Mouse (Mus musculus): ENCODE results near the gene Vipr2.
A peak's percentile ranks its signal among the peaks of the same experiment; 100 is the strongest.

Vipr2 gene

DNA sequence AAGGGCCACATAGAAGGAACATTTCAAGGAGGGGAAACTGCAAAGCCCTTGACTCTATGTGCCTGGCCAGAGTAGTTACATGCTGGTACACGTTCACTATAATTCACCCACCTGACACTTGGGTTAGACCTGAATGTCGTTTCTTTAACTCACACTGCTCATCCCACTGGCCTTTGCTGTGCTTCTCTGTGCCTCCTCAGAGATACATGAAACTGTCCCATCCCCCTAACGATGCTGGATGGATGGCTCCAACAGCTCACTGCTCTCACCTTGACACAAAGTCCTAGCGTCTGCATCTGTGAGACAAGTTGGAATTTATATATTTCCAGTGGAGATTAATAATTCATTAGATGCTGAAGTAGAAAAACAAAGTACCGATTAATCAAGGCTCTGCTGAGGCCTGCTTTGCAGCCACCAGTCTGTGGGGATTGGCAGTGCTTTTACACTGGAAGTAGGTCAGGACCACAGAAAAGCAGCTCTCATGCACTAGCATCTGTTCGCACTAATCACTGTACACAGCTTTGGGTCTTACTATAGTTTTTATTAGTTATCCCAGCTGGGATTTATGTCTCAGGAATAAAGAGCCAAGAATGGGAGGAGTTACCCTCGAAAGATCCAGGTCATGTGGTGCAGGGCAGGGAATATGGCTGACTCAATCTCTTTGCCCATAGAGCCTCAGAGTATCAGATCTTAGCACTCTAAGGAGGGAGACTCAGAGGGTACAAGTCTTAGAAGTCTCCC lies 79.4 kb downstream of the Vipr2 start:
- DNase-seq (ENCODE audit: low spot score), result no peak

DNA sequence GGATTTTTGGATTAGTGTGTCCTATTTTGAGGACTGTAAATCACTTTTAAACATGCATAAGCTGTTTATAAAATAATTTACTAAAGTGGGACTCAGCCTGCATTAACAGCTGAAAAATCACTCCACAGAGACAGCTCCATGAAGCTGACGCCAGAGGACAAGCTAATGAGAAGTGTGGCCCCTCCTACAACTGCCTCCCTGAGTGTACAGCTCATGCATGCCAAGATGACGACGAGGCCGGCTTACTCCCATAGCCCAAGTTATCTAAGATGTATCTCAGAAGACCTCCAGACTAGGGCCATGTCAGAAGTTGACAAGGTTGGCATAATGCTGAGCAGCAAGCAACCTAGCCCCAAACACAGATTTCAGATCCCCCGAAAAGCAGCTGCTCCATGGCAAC lies 81.7 kb downstream of the Vipr2 start:
- no peak for DNase-seq (ENCODE audit: low spot score)

DNA sequence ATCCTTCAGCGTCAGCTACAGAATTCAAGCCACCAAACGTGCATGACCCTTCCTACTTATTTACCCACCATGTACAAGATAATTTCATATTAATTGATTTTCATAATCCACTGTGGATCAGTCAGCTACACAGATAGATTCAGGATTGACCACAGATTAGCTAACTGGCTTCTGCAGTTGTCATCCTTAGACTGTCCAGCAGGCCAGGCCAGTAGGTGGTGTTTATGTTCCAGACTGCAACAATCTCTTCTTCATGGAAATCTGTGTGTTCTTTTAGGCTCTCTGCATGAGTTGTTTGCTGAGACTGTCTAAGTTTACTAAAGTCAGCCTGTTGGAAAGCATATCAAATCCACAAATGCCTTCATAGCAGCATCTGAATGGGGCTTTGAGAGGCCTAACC lies 82.2 kb downstream of the Vipr2 start:
- no peak for DNase-seq (ENCODE audit: low spot score)

DNA sequence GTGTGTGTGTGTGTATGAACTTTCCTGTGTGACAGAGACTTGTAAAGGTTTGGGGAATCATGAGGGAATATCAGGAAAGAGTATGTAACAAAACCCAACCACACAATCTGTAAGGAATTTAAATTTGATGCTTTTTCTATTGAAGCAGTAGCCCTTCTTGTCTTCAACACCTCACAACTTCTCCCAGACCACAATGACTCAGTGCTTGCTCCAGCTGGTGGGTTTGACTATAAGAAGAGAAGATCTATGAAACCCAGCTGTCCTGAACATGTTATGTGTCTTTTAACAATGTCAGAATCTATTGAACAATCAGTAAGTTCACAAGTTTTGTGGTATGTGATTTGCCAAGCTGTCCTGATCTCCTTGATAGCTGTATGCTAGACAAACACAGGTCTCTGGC lies 87.8 kb downstream of the Vipr2 start:
- no peak for DNase-seq (ENCODE audit: low spot score)

DNA sequence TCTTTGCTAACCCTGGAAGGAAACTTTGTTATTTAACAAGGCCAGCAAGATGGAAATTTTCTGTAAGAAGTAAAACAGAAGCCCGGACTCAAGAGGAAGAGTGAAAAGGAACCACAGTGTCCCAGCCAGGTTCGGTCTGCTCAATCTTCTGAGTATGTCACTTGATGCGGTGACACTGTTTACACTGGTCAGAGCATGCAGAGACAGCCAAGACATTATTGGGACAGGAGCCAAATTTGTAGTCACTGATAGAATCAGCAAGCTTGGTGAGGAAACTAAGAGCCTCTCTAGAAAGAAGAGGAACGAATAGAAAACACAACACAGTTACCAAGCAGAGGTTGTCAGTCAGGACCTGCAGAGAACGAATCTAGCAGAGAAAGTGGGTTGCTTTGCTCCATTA lies 92.1 kb downstream of the Vipr2 start:
- DNase-seq (ENCODE audit: low spot score), result no peak

DNA sequence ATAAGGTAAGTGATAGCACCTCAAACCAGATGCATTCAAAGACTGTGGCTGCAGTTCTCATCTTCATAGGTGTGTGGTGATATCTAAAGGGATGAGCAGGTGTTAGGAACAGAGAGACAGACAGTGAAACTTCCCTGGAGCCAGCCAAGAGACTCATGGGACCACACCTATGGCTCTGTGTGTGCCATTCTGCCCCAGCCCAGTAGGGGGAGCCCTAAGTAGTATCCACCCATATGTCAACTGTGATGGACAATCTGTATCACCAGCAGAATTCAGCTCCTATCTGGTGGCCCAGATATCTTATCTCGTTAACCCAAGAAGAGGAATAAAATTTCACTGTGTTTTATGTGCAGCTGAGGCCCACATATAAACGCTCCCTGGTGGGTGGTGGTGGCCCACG lies 99.4 kb downstream of the Vipr2 start:
- DNase-seq (ENCODE audit: low spot score), result peak; percentile 41

DNA sequence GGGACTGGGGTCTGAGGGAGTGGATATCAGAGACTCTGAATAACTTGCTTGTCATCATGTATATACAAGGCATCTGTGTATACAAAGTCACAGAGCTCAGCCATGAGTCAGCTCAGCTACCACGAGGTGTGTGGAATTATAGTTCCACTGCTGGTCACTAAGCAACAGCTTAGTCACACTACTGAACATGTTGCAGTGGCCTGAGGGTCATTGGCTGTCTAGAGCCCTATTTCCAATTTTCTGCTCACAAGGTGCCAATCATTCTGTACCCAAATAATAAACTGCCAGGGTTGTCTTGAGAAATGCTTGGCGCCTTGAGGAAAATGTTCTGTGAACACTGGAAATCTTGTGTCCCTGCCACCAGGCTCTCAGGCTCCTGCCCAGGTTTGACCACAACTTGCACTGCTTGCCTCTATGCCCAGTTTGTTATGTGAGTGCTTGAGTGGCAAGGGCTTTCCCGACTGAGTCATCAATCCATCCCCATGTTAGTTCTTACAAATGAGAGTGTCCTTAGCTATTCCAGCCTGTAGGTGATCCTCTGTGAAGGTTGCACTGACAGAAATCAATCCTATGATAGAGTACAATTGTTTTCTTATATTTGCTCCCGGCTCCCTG lies 104.0 kb downstream of the Vipr2 start:
- DNase-seq (ENCODE audit: low spot score), result no peak

DNA sequence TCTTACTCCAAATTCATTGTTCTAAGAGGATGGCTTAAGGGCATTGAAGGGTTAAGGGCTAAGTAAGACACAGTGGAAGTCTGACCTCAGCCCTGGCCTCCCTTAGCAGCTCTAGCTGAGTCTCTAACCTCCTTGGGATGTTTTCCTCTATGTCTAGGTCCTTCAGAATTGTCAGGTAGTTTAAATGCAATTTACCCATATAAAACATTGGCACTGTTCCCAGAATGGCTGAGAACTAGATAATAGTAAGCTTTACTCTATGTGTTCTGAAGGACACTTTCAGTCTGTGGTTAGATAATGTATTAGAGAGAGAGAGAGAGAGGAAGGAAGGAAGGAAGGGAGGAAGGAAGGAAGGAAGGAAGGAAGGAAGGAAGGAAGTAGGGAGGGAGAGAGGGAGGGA lies 104.8 kb downstream of the Vipr2 start:
- DNase-seq (ENCODE audit: low spot score), result no peak

DNA sequence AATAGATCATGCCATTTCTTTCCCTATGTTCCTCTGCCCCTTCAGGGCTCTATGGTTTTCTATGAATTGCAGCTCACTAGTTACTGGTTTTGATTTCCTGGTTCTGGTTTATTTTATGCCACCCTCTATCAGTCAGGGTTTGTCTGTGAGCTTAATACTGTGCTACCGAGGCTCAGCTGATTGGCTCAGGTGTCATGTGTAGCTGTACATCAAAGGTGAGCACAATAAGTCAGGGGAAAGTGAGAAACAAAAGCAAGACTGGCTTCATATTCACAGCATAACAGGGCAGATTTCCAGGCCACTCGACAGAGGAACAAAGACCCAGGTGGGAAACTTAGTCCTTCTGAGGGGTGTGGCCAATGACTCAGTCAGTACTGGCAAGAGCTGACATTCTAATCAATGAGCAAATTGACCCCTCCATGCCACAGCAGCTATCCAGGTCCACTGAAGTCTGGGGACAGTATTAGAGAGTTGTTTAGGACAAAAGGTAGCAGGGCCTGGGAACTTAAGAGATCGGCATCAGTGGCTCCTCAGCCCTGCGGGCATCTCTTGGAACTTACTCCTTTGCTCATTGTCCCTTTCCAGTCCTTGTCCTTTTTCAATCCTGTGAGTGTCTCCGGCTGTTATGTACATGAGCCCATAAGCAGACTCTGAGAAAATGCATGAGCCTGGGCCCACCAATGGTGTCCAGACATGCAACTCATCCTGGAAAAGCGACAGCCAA lies 105.8 kb downstream of the Vipr2 start:
- no peak for DNase-seq (ENCODE audit: low spot score)

DNA sequence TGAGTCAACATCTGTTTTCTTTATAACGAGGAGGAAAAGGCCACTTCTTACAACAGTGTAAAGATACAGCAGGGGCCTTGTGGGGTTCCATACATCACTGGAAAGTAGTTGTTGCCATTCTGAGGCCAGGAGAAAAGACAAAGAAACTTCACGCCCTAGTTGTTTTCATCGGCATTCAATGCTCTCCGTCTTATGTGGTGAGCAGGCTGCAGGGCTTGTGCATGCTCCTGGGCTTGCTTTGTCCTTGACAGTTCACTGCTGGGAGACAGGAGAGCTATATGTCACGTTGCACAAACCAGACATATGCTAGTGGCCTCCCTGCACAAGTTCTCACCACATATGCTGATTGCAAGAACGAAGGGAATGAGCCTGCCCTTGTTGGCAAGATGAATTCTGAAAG lies 116.4 kb downstream of the Vipr2 start:
- no peak for DNase-seq (ENCODE audit: low spot score)

DNA sequence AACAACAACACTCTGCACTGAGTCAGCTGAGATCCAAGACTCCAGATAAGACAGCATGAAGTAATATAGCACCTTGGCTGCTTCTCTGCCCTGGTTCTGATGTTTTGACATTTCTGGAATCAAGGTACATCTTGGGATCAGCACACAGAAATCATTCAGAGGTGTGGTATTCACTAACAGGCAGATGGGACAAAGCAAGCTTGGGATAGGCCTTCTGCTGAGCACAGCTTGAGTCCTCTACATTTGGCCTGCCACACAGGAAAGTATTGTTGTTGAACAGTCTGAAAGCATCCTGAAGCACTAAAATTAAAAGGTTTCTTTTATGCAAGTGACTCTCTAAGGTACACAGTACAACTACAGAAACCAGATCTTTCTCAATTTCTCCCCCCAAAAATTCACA lies 117.1 kb downstream of the Vipr2 start:
- no peak for DNase-seq (ENCODE audit: low spot score)
